Mouse (Mus musculus) MEL (cell line): ENCODE data around the gene Prdm1.

Experiments used
- CHD2 ChIP-seq: IDR thresholded peaks from 2 replicates; pipeline ENCODE4 v1.6.1; 2011; ENCODE audit warnings: low read length, improper control_type of control experiment
- CTCF ChIP-seq, 3 experiments: IDR thresholded peaks in 2 of 3; conservative IDR thresholded peaks in 1 of 3; 2 replicates each; pipeline ENCODE4 v1.5.1; 2011 to 2012; ENCODE audit warnings: low read length in 3 of 3, low read depth in 2 of 3, mild to moderate bottlenecking in 2 of 3, improper control_type of control experiment in 1 of 3, inconsistent platforms in 1 of 3, mixed read lengths in 1 of 3, moderate library complexity in 1 of 3; ENCODE audit not compliant: control insufficient read depth in 1 of 3, insufficient read depth in 1 of 3, poor library complexity in 1 of 3, severe bottlenecking in 1 of 3
- E2F4 ChIP-seq: IDR thresholded peaks from 2 replicates; pipeline ENCODE4 v1.6.1; 2011; ENCODE audit warnings: low read depth, low read length, improper control_type of control experiment, borderline replicate concordance
- TCF12 ChIP-seq: IDR thresholded peaks from 2 replicates; pipeline ENCODE4 v1.6.1; 2014; ENCODE audit warnings: low read depth, mild to moderate bottlenecking, inconsistent platforms, low read length, improper control_type of control experiment, moderate library complexity
- USF1 ChIP-seq: IDR thresholded peaks from 2 replicates; pipeline ENCODE4 v1.6.1; 2014; ENCODE audit warnings: low read depth, mild to moderate bottlenecking, inconsistent platforms, low read length, improper control_type of control experiment, moderate library complexity

DNA sequence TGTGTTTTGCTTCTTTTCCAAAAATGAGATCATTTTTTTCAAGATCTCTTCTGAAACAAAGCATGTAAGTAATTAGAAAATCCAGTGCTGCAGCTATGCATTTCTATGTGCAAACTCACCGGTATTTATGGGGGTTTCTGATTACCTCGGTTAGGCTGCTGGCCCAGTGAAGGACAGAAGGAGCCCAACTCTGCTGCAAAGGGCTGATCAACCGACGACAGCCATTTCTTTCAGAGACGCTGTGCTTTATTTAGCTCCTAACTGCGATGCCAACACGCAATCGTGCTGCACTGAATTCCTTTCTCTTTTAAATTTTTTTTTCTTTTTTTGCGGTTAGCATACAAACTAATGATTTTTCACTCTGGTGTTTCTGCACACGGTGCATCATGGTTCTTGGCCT is 126.7 kb downstream of the Prdm1 start:
- TF ChIP-seq TCF12: no peak
- TF ChIP-seq USF1: no peak
- TF ChIP-seq CTCF (IDR thresholded peaks at IDR 0.05 in 2 of 3, conservative IDR thresholded peaks at IDR 0.05 in 1 of 3; ENCODE audit: control insufficient read depth in 1 of 3, insufficient read depth in 1 of 3, low read depth in 2 of 3, low read length in 3 of 3, poor library complexity in 1 of 3, severe bottlenecking in 1 of 3): no peak
- TF ChIP-seq E2F4: no peak
- TF ChIP-seq CHD2: no peak
